Mouse (Mus musculus): ENCODE data around the gene Selenot. TPM values are rescaled to one million over a fixed set of nuclear protein-coding genes. Genes with fewer than 3 reads are reported as not detected.

Selenot gene
- polyA plus RNA-seq, 1 experiment from 2014 or later, result 22.1 TPM

DNA sequence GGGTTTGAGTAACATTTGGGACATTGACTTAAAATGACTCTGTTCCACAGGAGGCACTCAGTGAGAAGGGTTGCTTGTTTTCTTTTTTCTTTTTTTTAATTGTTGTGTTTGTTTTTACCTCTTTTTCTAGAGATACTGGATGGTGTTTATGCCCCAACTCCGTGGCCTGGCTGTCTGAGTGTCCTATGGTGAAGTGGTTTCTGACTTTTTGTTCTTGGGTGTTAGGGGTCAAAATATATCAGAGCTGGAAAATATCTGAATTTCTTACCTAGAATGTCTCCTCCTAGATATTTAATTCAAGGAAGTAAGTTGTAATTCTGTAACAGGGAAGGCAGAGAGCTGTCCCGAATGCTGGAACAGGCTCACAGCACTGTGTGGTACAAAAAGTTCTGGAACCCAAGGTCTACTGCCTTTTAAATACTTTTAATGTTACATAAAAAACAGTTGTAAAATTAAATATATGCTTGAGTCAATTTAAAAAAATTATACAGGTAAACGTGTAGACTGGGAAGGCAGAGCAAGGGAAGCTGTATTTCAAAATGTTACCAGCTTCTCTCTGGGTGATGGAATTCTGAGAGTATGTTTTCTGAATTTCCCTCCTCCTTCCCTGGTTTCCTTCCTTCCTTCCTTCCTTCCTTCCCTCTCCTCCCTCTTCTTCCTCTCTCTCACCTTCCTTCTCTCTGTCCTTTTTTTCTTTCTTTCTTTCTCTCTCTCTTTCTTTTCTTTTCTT is 46.4 kb downstream of the Selenot start:
- Histone ChIP-seq H3K9ac (replicated peaks; ENCODE audit: low read depth, low read length) (no peak overlapping the region), H3K9me3 (ENCODE audit: control insufficient read depth, low read length) (no peaks in the 10 kb centered on the region), H3K27me3 (replicated peaks; ENCODE audit: control insufficient read depth, insufficient read depth, low read length) (no peaks in the 10 kb centered on the region), H3K27ac (ENCODE audit: low read length) (no peak overlapping the region), H3K4me1 (replicated peaks; ENCODE audit: control insufficient read depth, insufficient read depth, low read length) (no peaks in the 10 kb centered on the region), H3K4me3 (replicated peaks; ENCODE audit: low read length) (no peak overlapping the region), H3K4me2 (ENCODE audit: low read length) (no peak overlapping the region), H3K36me3 (ENCODE audit: control insufficient read depth, insufficient read depth) (no peaks in the 10 kb centered on the region)
- 73% methylated on average over 3 of the region's 3 CpGs for WGBS
- ATAC-seq, result no peak

GRCm38 (mm10) chr3:58624981-58625380 is 48.5 kb downstream of the Selenot start:
- H3K9ac ChIP-seq (replicated peaks; ENCODE audit: low read depth, low read length), result no peak overlapping the region
- H3K27ac ChIP-seq (ENCODE audit: low read length), result no peak overlapping the region
- H3K9me3 ChIP-seq (ENCODE audit: control insufficient read depth, low read length), result no peaks in the 10 kb centered on the region
- no peaks in the 10 kb centered on the region for H3K4me1 ChIP-seq (replicated peaks; ENCODE audit: control insufficient read depth, insufficient read depth, low read length)
- no peaks in the 10 kb centered on the region for H3K36me3 ChIP-seq (ENCODE audit: control insufficient read depth, insufficient read depth)
- H3K4me3 ChIP-seq (replicated peaks; ENCODE audit: low read length), result no peak overlapping the region
- H3K27me3 ChIP-seq (replicated peaks; ENCODE audit: control insufficient read depth, insufficient read depth, low read length), result no peaks in the 10 kb centered on the region
- 90% methylated on average over 4 of the region's 4 CpGs for WGBS
- ATAC-seq, result no peak
- no peak overlapping the region for H3K4me2 ChIP-seq (ENCODE audit: low read length)

DNA sequence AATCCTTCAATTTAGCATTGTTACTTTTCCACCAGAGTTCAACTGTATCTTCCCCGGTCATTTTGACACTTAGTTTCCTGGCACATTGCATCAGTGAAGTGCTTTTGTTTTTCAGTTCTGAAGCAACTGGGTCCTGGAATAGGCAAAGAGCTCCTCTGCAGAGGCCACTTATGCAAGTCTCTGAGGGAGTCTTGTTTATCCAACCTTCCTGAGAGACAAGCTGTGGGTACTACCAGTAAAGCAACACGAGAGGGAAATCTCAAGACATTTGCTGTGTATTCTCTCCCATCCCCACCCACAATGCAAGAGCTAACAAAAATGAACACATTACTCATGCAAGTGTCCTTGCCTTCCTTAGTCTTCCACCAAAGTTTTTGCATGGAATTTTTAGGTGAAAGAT is 55.3 kb downstream of the Selenot start:
- H3K4me3 ChIP-seq (replicated peaks; ENCODE audit: low read length), result no peak overlapping the region
- peaks cover 6% of the 10 kb centered on the region for H3K4me1 ChIP-seq (replicated peaks; ENCODE audit: control insufficient read depth, insufficient read depth, low read length)
- no peaks in the 10 kb centered on the region for H3K36me3 ChIP-seq (ENCODE audit: control insufficient read depth, insufficient read depth)
- H3K9me3 ChIP-seq (ENCODE audit: control insufficient read depth, low read length), result no peaks in the 10 kb centered on the region
- 88% methylated on average over 2 of the region's 2 CpGs for WGBS
- H3K27me3 ChIP-seq (replicated peaks; ENCODE audit: control insufficient read depth, insufficient read depth, low read length), result no peaks in the 10 kb centered on the region
- no peak overlapping the region for H3K27ac ChIP-seq (ENCODE audit: low read length)
- H3K4me2 ChIP-seq (ENCODE audit: low read length), result no peak overlapping the region
- no peak overlapping the region for H3K9ac ChIP-seq (replicated peaks; ENCODE audit: low read depth, low read length)
- ATAC-seq, result no peak

- Histone ChIP-seq H3K4me1 (replicated peaks; ENCODE audit: control insufficient read depth, insufficient read depth, low read length) (peaks cover 8% of the 10 kb centered on the region), H3K36me3 (ENCODE audit: control insufficient read depth, insufficient read depth) (no peaks in the 10 kb centered on the region), H3K9me3 (ENCODE audit: control insufficient read depth, low read length) (no peaks in the 10 kb centered on the region), H3K9ac (replicated peaks; ENCODE audit: low read depth, low read length) (peak within 1 kb of the TSS; percentile 65), H3K27me3 (replicated peaks; ENCODE audit: control insufficient read depth, insufficient read depth, low read length) (no peaks in the 10 kb centered on the region), H3K4me3 (replicated peaks; ENCODE audit: low read length) (peak within 1 kb of the TSS; percentile 57), H3K27ac (ENCODE audit: low read length) (no peak within 1 kb of the TSS), H3K4me2 (ENCODE audit: low read length) (peak within 1 kb of the TSS; percentile 97)
- WGBS, result under 1% methylated on average over 34 of the region's 34 CpGs
- ATAC-seq, result peak; percentile 91
These were observed 60.2 kb downstream of the Selenot start, which contains the start of gene Erich6 for GRCm38 (mm10) chr3:58636406-58637295. Gene Erich6 (minus strand): TSS chr3:58637207.

Other genes with a start within 250 kb of the Selenot start
- gene Tsc22d2, start 161.9 kb upstream of the Selenot start, polyA plus RNA-seq (2015; fragmentation: Nextera tagmentation; extraction: Ambion mirVana), result 8.1 and 8.7 TPM in 2 replicates
- gene Eif2a, start 50.8 kb upstream of the Selenot start, polyA plus RNA-seq (2015; fragmentation: Nextera tagmentation; extraction: Ambion mirVana), result 44.6 and 50.4 TPM in 2 replicates
- gene Serp1, start 50.7 kb upstream of the Selenot start, polyA plus RNA-seq (2015; fragmentation: Nextera tagmentation; extraction: Ambion mirVana), result 77.2 and 102 TPM in 2 replicates
- gene Erich6, start 60.6 kb downstream of the Selenot start, polyA plus RNA-seq (2015; fragmentation: Nextera tagmentation; extraction: Ambion mirVana), result 0.21 TPM in 1 of 2 replicates, not detected in the other
- 7.8 and 7.9 TPM in 2 replicates for gene Siah2, start 115.8 kb downstream of the Selenot start, polyA plus RNA-seq (2015; fragmentation: Nextera tagmentation; extraction: Ambion mirVana)
- not detected in 2 replicates for gene Mindy4b-ps, start 245.7 kb downstream of the Selenot start, polyA plus RNA-seq (2015; fragmentation: Nextera tagmentation; extraction: Ambion mirVana)

Data from forebrain, embryonic 16.5 days (tissue).